Mouse (Mus musculus) embryonic facial prominence, embryonic 11.5 days (tissue): ENCODE data around the gene Cfap99. TPM values are rescaled to one million over a fixed set of nuclear protein-coding genes. Genes with fewer than 3 reads are reported as not detected.

ENCODE experiments used
- ATAC-seq: fragments of 200-750 bp; cut with Nextera tagmentation; replicated peaks from 2 replicates; pipeline ENCODE4 v1.8.0; 2017; ENCODE audit warnings: low read depth; ENCODE audit not compliant: insufficient number of reproducible peaks, low FRiP score, low TSS enrichment
- DNase-seq: peaks from one replicate; pipeline ENCODE4 v3.0.0-alpha.2; 2015; ENCODE audit warnings: low spot score
- H3K27ac ChIP-seq: fragments of 300-500 bp; sonication (generic); replicated peaks from 2 replicates; pipeline ENCODE4 v1.5.1; 2014; ENCODE audit warnings: mild to moderate bottlenecking, low read depth, low read length, control low read depth
- H3K27me3 ChIP-seq: fragments of 300-500 bp; sonication (generic); 2 replicates; pipeline ENCODE4 v1.6.1; 2014; ENCODE audit warnings: mild to moderate bottlenecking, low read length, moderate library complexity, mixed read lengths; ENCODE audit not compliant: control insufficient read depth, insufficient read depth
- H3K36me3 ChIP-seq: fragments of 300-500 bp; sonication (generic); replicated peaks from 2 replicates; pipeline ENCODE4 v1.6.1; 2014; ENCODE audit warnings: low read depth, mild to moderate bottlenecking, low read length, moderate library complexity, mixed read lengths; ENCODE audit not compliant: control insufficient read depth, insufficient read depth
- H3K4me1 ChIP-seq: fragments of 300-500 bp; sonication (generic); 2 replicates; pipeline ENCODE4 v1.6.1; 2014; ENCODE audit warnings: low read length, mixed read lengths; ENCODE audit not compliant: control insufficient read depth, insufficient read depth
- H3K4me2 ChIP-seq: fragments of 300-500 bp; sonication (generic); 2 replicates; pipeline ENCODE4 v1.6.1; 2014; ENCODE audit warnings: low read depth, mild to moderate bottlenecking, control low read depth, low read length, moderate library complexity
- H3K4me3 ChIP-seq: fragments of 300-500 bp; sonication (generic); 2 replicates; pipeline ENCODE4 v1.5.1; 2014; ENCODE audit warnings: low read depth, low read length, control low read depth
- H3K9ac ChIP-seq: fragments of 300-500 bp; sonication (generic); replicated peaks from 2 replicates; pipeline ENCODE4 v1.6.1; 2014; ENCODE audit warnings: mild to moderate bottlenecking, control low read depth, low read length
- H3K9me3 ChIP-seq: fragments of 300-500 bp; sonication (generic); replicated peaks from 2 replicates; pipeline ENCODE4 v1.6.1; 2016; ENCODE audit warnings: mild to moderate bottlenecking, low read length, inconsistent platforms, mixed read lengths; ENCODE audit not compliant: control insufficient read depth
- WGBS: fragments of 180-500 bp; shearing (Covaris S2); extraction: QIAGEN DNeasy Blood & Tissue Kit; methylation state at CpG from one replicate; pipeline ENCODE4 v1.1.7; 2014; 5-methylcytosine and 5-hydroxymethylcytosine counted together
- polyA plus RNA-seq: library from polyadenylated mRNA; unstranded; fragments of >200 nt; fragmentation: Nextera tagmentation; extraction: Ambion mirVana; gene quantifications from 2 replicates; pipeline ENCODE4 v1.2.1, GENCODE M21; 2014

Gene Cfap99
- polyA plus RNA-seq, 1 experiment from 2014 or later, result not detected

- no peak overlapping the region for H3K9ac ChIP-seq
- DNase-seq, result no peak
- H3K27me3 ChIP-seq, result no peaks in the 10 kb centered on the region
- ATAC-seq, result no peak
- no peak overlapping the region for H3K4me3 ChIP-seq
- no peak overlapping the region for H3K27ac ChIP-seq
- no peak overlapping the region for H3K4me2 ChIP-seq
- H3K36me3 ChIP-seq, result no peaks in the 10 kb centered on the region
- H3K9me3 ChIP-seq, result no peaks in the 10 kb centered on the region
- 54% methylated on average over 5 of the region's 5 CpGs for WGBS
- no peaks in the 10 kb centered on the region for H3K4me1 ChIP-seq
Observed at GRCm38 (mm10) chr5:34273251-34273681, 15.1 kb upstream of the Cfap99 start.

DNA sequence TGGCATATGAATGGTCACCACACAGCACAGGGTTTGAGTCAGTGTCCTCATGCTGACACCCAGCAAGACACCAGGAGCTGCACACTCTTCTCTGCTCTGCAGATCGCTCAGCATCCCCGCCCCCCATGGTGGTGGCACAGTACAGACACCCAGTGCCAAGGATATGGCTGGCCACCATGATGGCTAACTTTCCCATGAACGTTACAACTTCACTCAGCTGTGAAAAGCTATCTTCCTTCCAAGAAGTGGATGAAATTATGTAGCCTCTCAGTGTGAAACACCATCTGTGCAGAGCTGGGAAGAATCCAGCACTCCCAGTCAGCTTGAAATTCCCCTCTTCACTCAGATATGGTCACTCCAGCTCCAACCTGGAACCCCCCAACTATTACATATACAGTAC, 14.1 kb upstream of the Cfap99 start:
- Histone ChIP-seq H3K4me1 (no peaks in the 10 kb centered on the region), H3K9ac (no peak overlapping the region), H3K4me2 (no peak overlapping the region), H3K9me3 (no peaks in the 10 kb centered on the region), H3K4me3 (no peak overlapping the region), H3K27me3 (no peaks in the 10 kb centered on the region), H3K27ac (no peak overlapping the region), H3K36me3 (no peaks in the 10 kb centered on the region)
- DNase-seq (no peak), ATAC-seq (no peak)
- WGBS, result 86% methylated on average over 3 of the region's 3 CpGs

DNA sequence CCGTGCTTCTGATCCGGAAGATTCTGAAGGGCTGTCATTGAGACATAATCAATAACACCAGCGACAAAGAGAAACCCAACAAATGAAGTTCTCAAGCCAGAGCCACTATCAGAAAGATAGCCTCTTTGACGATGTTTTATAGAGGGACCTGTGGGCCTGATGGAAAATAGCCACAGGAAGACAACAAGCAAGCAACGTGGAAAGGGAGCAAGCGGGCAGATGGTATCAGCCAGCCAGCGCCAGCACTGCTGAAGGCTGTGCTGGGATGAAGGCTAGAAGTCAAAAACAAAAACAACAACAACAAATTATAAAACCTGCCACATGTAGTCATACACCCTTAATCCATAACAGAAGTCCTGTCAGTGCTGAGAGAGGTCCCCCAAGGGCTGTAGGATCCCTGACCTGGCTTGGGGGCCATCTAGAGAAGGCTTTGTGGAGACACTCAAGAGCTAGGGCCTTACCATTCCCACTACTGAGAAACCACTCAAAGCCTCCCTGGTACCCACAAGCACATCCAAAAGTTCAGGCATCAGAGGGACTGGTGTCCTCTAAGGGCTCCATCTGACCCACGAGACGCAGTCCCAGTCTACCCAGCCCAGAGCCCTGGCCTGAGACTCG, 13.6 kb upstream of the Cfap99 start:
- no peaks in the 10 kb centered on the region for H3K4me1 ChIP-seq
- ATAC-seq, result no peak
- no peak overlapping the region for H3K4me3 ChIP-seq
- H3K9ac ChIP-seq, result no peak overlapping the region
- no peaks in the 10 kb centered on the region for H3K9me3 ChIP-seq
- 87% methylated on average over 10 of the region's 10 CpGs for WGBS
- H3K27ac ChIP-seq, result no peak overlapping the region
- H3K27me3 ChIP-seq, result no peaks in the 10 kb centered on the region
- DNase-seq, result no peak
- H3K4me2 ChIP-seq, result no peak overlapping the region
- H3K36me3 ChIP-seq, result no peaks in the 10 kb centered on the region

- no peak overlapping the region for H3K4me2 ChIP-seq
- H3K4me3 ChIP-seq, result no peak overlapping the region
- DNase-seq, result no peak
- H3K27me3 ChIP-seq, result no peaks in the 10 kb centered on the region
- WGBS, result 83% methylated on average over 7 of the region's 7 CpGs
- no peak overlapping the region for H3K9ac ChIP-seq
- no peak overlapping the region for H3K27ac ChIP-seq
- ATAC-seq, result no peak
- H3K36me3 ChIP-seq, result no peaks in the 10 kb centered on the region
- no peaks in the 10 kb centered on the region for H3K9me3 ChIP-seq
- H3K4me1 ChIP-seq, result no peaks in the 10 kb centered on the region
Observed at GRCm38 (mm10) chr5:34276191-34276590, 12.2 kb upstream of the Cfap99 start.

- ATAC-seq, result no peak
- 79% methylated on average over 6 of the region's 6 CpGs for WGBS
- DNase-seq, result no peak
Observed at GRCm38 (mm10) chr5:34276746-34277145, 11.7 kb upstream of the Cfap99 start.

DNA sequence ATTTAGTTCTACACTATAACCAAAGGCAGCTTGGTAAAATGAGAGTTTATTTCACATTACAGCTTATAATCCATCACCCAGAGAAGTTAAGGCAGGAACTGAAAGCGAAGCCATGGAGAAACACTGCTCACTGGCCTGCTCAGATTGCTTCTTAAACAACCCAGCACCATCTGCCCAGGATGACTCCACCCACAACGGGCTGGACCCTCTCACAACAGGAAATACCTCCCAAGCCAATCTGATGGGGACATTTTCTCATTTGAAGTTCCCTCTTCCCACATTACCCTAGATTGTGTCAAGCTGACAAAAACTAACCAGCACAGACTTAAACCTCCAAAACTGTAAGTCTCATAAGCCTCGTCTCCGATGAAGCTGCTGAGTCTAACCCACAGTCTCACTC, 10.3 kb upstream of the Cfap99 start:
- H3K4me3 ChIP-seq, result no peak overlapping the region
- no peak overlapping the region for H3K27ac ChIP-seq
- ATAC-seq (no peak), DNase-seq (no peak)
- no peaks in the 10 kb centered on the region for H3K27me3 ChIP-seq
- no peaks in the 10 kb centered on the region for H3K9me3 ChIP-seq
- H3K4me1 ChIP-seq, result no peaks in the 10 kb centered on the region
- 68% methylated on average over 4 of the region's 4 CpGs for WGBS
- H3K4me2 ChIP-seq, result no peak overlapping the region
- no peak overlapping the region for H3K9ac ChIP-seq
- no peaks in the 10 kb centered on the region for H3K36me3 ChIP-seq

More at GRCm38 (mm10) chr5:34276746-34277145, 11.7 kb upstream of the Cfap99 start:
- Histone ChIP-seq H3K4me3 (no peak overlapping the region), H3K9me3 (no peaks in the 10 kb centered on the region), H3K27ac (no peak overlapping the region), H3K4me2 (no peak overlapping the region), H3K9ac (no peak overlapping the region), H3K4me1 (no peaks in the 10 kb centered on the region), H3K36me3 (no peaks in the 10 kb centered on the region), H3K27me3 (no peaks in the 10 kb centered on the region)

- ATAC-seq, result no peak
- H3K9ac ChIP-seq, result no peak overlapping the region
- H3K36me3 ChIP-seq, result no peaks in the 10 kb centered on the region
- H3K27ac ChIP-seq, result no peak overlapping the region
- WGBS, result 89% methylated on average over 9 of the region's 9 CpGs
- H3K27me3 ChIP-seq, result no peaks in the 10 kb centered on the region
- no peaks in the 10 kb centered on the region for H3K4me1 ChIP-seq
- DNase-seq, result no peak
- no peaks in the 10 kb centered on the region for H3K9me3 ChIP-seq
- H3K4me3 ChIP-seq, result no peak overlapping the region
- H3K4me2 ChIP-seq, result no peak overlapping the region
Observed at GRCm38 (mm10) chr5:34279214-34279613, 9.2 kb upstream of the Cfap99 start.

DNA sequence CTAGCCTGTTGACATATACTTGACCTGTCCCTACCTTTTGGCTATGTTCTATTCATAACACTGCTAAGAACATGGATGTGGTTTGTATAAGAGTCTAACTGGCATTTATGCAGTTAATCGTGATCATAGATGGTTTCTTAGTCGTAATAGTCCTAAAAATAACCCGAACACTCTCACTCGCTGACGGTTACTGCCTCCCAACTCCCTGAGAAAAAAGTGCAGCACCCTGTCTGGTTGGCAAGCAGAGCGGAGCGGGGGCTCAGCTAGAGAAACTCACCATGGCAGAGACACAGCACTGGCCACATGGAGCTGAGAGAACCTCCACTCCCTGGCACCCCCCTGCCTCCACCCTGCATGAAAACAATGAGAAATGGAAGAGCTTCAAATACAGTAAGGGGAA, 7.4 kb upstream of the Cfap99 start:
- H3K4me1 ChIP-seq, result no peaks in the 10 kb centered on the region
- DNase-seq (no peak), ATAC-seq (no peak)
- no peak overlapping the region for H3K27ac ChIP-seq
- no peaks in the 10 kb centered on the region for H3K9me3 ChIP-seq
- 85% methylated on average over 7 of the region's 7 CpGs for WGBS
- H3K36me3 ChIP-seq, result no peaks in the 10 kb centered on the region
- no peak overlapping the region for H3K9ac ChIP-seq
- peaks cover 9% of the 10 kb centered on the region for H3K27me3 ChIP-seq
- H3K4me2 ChIP-seq, result no peak overlapping the region
- no peak overlapping the region for H3K4me3 ChIP-seq
